Mouse (Mus musculus) neural tube, embryonic 13.5 days (tissue): ENCODE measurements around the gene Lyg1. TPM values are rescaled to one million over a fixed set of nuclear protein-coding genes. Genes with fewer than 3 reads are reported as not detected.
A peak's percentile ranks its signal among the peaks of the same experiment; 100 is the strongest.
"Not testable (repeated sequence)": the region's sequence is repeated elsewhere in the genome, so short reads cannot be mapped to it uniquely, and the experiment has no call there.

Experiments
- ATAC-seq: fragments of 200-750 bp; cut with Nextera tagmentation; 2 replicates; pipeline ENCODE4 v1.8.0; 2017; ENCODE audit warnings: low read depth, mild to moderate bottlenecking, moderate TSS enrichment, moderate library complexity
- H3K27ac ChIP-seq: fragments of 300-500 bp; sonication (generic); replicated peaks from 2 replicates; pipeline ENCODE4 v1.5.1; 2015; ENCODE audit warnings: moderate library complexity, mild to moderate bottlenecking, inconsistent platforms
- H3K27me3 ChIP-seq: fragments of 300-500 bp; sonication (generic); 2 replicates; pipeline ENCODE4 v1.6.1; 2015; ENCODE audit warnings: mild to moderate bottlenecking, inconsistent platforms
- H3K36me3 ChIP-seq: fragments of 300-500 bp; sonication (generic); 2 replicates; pipeline ENCODE4 v1.6.1; 2015; ENCODE audit warnings: mild to moderate bottlenecking, inconsistent platforms
- H3K4me1 ChIP-seq: fragments of 300-500 bp; sonication (generic); replicated peaks from 2 replicates; pipeline ENCODE4 v1.6.1; 2015; ENCODE audit warnings: inconsistent platforms
- H3K4me2 ChIP-seq: fragments of 300-500 bp; sonication (generic); 2 replicates; pipeline ENCODE4 v1.6.1; 2015; ENCODE audit warnings: inconsistent platforms, mild to moderate bottlenecking, moderate library complexity
- H3K4me3 ChIP-seq: fragments of 300-500 bp; sonication (generic); 2 replicates; pipeline ENCODE4 v1.5.1; 2015; ENCODE audit warnings: mild to moderate bottlenecking, inconsistent platforms
- H3K9ac ChIP-seq: fragments of 300-500 bp; sonication (generic); 2 replicates; pipeline ENCODE4 v1.6.1; 2015; ENCODE audit warnings: moderate library complexity, mild to moderate bottlenecking, inconsistent platforms
- H3K9me3 ChIP-seq: fragments of 300-500 bp; sonication (generic); 2 replicates; pipeline ENCODE4 v1.6.1; 2016; ENCODE audit warnings: inconsistent platforms
- WGBS: fragments of 180-500 bp; shearing (Covaris S2); methylation state at CpG from one replicate; pipeline ENCODE4 v1.1.7; 2015; 5-methylcytosine and 5-hydroxymethylcytosine counted together
- polyA plus RNA-seq: library from polyadenylated mRNA; unstranded; fragments of >200 nt; fragmentation: Nextera tagmentation; extraction: Ambion mirVana; gene quantifications from 2 replicates; pipeline ENCODE4 v1.2.1, GENCODE M21; 2015

Lyg1 gene
- polyA plus RNA-seq, 1 experiment from 2014 or later, result not detected

DNA sequence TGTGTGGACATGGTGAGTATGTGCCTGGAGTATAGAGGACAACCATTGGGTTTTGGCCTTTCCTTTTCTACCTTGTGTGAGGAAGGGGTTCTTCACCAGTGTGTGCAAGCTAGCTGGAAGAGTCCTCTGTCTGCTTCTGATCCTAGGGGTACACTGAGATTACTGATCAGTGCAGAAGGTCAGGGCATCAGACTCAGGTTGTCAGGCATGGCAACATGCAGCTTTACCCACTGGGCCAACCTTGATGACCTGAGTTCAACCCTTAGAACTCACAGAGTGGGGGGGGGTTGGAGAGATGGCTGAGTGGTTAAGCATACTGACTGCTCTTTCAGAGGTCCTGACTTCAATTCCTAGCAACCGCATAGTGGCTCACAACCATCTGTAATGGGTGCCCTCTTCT is 26.8 kb upstream of the Lyg1 start:
- ATAC-seq, result no peak
- no peak overlapping the region for H3K9ac ChIP-seq
- no peaks in the 10 kb centered on the region for H3K27me3 ChIP-seq
- no peak overlapping the region for H3K27ac ChIP-seq
- H3K4me3 ChIP-seq, result no peak overlapping the region
- H3K36me3 ChIP-seq, result peaks cover 45% of the 10 kb centered on the region
- 93% methylated on average over 1 of the region's 1 CpGs for WGBS
- H3K9me3 ChIP-seq, result no peaks in the 10 kb centered on the region
- no peak overlapping the region for H3K4me2 ChIP-seq
- H3K4me1 ChIP-seq, result no peaks in the 10 kb centered on the region

DNA sequence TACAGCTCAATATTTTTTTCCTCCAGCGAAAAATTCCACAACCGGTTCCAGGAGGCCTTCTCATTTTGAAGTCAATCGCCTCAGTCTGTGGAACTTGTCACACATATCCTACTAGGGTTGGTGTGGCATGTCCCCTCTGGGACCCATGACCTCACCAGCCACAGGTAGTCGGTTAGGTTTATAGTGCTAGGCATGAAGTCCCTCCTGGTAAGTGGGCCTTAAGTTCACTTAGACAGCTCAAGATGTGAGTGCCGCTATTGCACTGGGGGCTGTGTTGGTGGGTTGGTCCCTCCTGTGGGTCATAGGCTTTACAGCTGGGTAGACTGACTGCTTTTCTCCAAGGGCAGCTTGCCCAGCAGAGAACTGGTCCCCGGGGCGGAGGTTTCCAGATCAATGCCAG is 19.7 kb upstream of the Lyg1 start:
- Histone ChIP-seq H3K9ac (no peak overlapping the region), H3K4me3 (no peak overlapping the region), H3K27me3 (no peaks in the 10 kb centered on the region), H3K4me1 (no peaks in the 10 kb centered on the region), H3K4me2 (no peak overlapping the region), H3K27ac (no peak overlapping the region), H3K9me3 (no peaks in the 10 kb centered on the region), H3K36me3 (no peaks in the 10 kb centered on the region)
- WGBS, result 90% methylated on average over 7 of the region's 7 CpGs
- no peak for ATAC-seq

- not testable (repeated sequence) for H3K9ac ChIP-seq, ATAC-seq, H3K27me3 ChIP-seq, H3K9me3 ChIP-seq, H3K27ac ChIP-seq, H3K36me3 ChIP-seq, H3K4me2 ChIP-seq, H3K4me3 ChIP-seq, H3K4me1 ChIP-seq
- WGBS, result 72% methylated on average over 9 of the region's 9 CpGs
Measured at GRCm38 (mm10) chr1:37976666-37977065, 19.1 kb upstream of the Lyg1 start.

GRCm38 (mm10) chr1:37971520-37971919 is 14.0 kb upstream of the Lyg1 start:
- Histone ChIP-seq H3K9me3 (no peaks in the 10 kb centered on the region), H3K27me3 (no peaks in the 10 kb centered on the region), H3K4me2 (no peak overlapping the region), H3K9ac (no peak overlapping the region), H3K27ac (no peak overlapping the region), H3K36me3 (no peaks in the 10 kb centered on the region), H3K4me1 (no peaks in the 10 kb centered on the region), H3K4me3 (no peak overlapping the region)
- 75% methylated on average over 4 of the region's 4 CpGs for WGBS
- ATAC-seq, result no peak

- no peaks in the 10 kb centered on the region for H3K4me1 ChIP-seq
- H3K9ac ChIP-seq, result no peak overlapping the region
- no peak overlapping the region for H3K4me3 ChIP-seq
- WGBS, result 87% methylated on average over 6 of the region's 6 CpGs
- no peaks in the 10 kb centered on the region for H3K9me3 ChIP-seq
- no peak for ATAC-seq
- H3K4me2 ChIP-seq, result no peak overlapping the region
- no peaks in the 10 kb centered on the region for H3K36me3 ChIP-seq
- no peak overlapping the region for H3K27ac ChIP-seq
- no peaks in the 10 kb centered on the region for H3K27me3 ChIP-seq
Measured at GRCm38 (mm10) chr1:37968746-37969145, 11.2 kb upstream of the Lyg1 start.

DNA sequence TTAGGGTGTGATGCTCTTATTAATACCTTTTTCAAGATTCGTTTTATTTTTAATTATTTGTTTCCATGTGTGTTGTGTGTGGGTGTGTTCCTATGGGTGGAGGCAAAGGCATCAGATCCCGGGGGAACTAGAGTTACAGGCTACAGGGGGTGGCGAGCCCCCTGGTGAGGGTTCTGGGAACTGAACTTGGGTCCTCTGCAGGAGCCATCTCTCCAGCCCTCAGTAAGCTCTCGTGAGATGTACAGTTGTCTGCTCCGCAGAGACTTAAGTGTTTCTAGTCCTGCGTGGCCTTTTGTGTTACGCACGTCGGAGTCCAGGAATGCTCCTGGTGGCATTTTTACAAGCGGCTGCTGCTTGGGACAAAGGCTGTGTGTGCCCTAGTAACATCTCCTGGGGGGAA is 8.0 kb upstream of the Lyg1 start:
- Histone ChIP-seq H3K36me3 (no peaks in the 10 kb centered on the region), H3K9ac (no peak overlapping the region), H3K9me3 (no peaks in the 10 kb centered on the region), H3K27ac (no peak overlapping the region), H3K4me1 (no peaks in the 10 kb centered on the region), H3K27me3 (no peaks in the 10 kb centered on the region), H3K4me3 (no peak overlapping the region), H3K4me2 (no peak overlapping the region)
- WGBS, result 41% methylated on average over 10 of the region's 10 CpGs
- no peak for ATAC-seq

GRCm38 (mm10) chr1:37959486-37959885 is 1.9 kb upstream of the Lyg1 start:
- 0 out of 2 replicates have a peak, but pooled peaks cover 7% of the 10 kb centered on the region for H3K4me1 ChIP-seq
- no peak overlapping the region for H3K9ac ChIP-seq
- H3K9me3 ChIP-seq, result no peaks in the 10 kb centered on the region
- no peak overlapping the region for H3K27ac ChIP-seq
- H3K36me3 ChIP-seq, result no peaks in the 10 kb centered on the region
- H3K4me2 ChIP-seq, result no peak overlapping the region
- WGBS, result 59% methylated on average over 5 of the region's 5 CpGs
- H3K4me3 ChIP-seq, result no peak overlapping the region
- H3K27me3 ChIP-seq, result no peaks in the 10 kb centered on the region
- ATAC-seq, result no peak

- 82% methylated on average over 2 of the region's 2 CpGs for WGBS
Measured at GRCm38 (mm10) chr1:37958516-37958915, 957 bp upstream of the Lyg1 start.

DNA sequence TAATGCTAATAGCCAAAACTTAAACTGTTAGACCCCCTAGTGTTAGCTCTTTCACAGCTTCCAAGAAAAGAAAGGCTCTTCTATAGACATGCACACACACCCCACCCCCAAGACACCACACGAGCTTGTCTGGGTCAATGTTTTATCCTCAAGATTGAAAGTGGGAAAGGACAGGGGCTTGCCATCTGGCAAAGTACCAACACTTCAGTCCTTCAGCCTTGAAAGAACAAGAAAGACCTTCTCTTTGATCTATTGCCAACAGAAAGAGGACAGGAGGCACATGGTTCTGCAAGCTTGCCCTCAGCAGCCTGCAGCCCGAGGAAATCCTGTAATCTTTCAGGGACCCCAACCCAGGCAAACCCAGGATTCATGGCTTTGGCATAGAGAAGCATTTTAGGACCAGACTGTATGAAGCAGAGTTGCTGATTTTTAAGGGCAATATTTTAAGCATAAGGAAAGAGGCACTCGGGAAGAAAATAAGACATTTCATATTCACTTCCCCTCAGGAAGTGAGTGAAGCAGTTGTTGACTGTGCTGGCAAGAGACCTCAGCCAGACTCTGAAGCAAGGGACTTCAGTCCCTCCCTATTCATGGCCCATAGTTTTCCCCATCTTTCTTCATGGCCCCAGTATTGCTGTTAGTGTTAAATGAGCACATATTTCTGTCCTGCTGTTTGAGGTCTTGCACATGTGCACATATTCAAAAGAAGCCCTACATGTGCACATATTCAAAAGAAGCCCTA is 698 bp downstream of the Lyg1 start:
- Histone ChIP-seq H3K27ac (no peak overlapping the region), H3K9me3 (no peaks in the 10 kb centered on the region), H3K4me2 (no peak overlapping the region), H3K4me3 (no peak overlapping the region), H3K27me3 (no peaks in the 10 kb centered on the region), H3K36me3 (no peaks in the 10 kb centered on the region), H3K9ac (no peak overlapping the region), H3K4me1 (0 out of 2 replicates have a peak, but pooled peaks cover 7% of the 10 kb centered on the region)
- ATAC-seq, result peak; percentile 72; the same call in 1 of the 2 replicates
- 22% methylated on average over 3 of the region's 3 CpGs for WGBS

More at GRCm38 (mm10) chr1:37958516-37958915, 957 bp upstream of the Lyg1 start:
- Histone ChIP-seq H3K4me3 (no peak overlapping the region), H3K36me3 (no peaks in the 10 kb centered on the region), H3K27me3 (no peaks in the 10 kb centered on the region), H3K4me1 (0 out of 2 replicates have a peak, but pooled peaks cover 7% of the 10 kb centered on the region), H3K9me3 (no peaks in the 10 kb centered on the region), H3K9ac (no peak overlapping the region), H3K27ac (no peak overlapping the region), H3K4me2 (no peak overlapping the region)
- no peak for ATAC-seq

DNA sequence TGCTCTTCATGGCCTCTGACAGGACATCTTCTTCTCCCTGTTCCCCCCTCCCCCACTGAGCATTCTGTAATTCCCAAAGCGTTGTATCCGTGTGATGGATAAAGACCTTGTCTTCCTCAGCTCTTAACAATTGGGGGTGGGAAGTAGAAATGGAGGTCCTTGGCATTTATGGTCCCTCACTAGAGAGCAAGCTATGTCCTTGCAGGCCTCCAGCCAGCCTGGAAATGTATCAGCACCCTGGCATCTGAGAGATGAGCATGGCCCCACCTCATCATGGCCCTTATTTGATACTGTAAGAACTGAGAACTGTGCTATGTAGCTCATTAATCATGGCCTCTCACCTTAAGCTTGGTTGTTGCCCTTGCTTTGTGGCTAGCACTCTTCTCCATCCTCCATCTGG is 2.3 kb downstream of the Lyg1 start:
- Histone ChIP-seq H3K4me3 (no peak overlapping the region), H3K4me2 (no peak overlapping the region), H3K36me3 (no peaks in the 10 kb centered on the region), H3K9ac (no peak overlapping the region), H3K27me3 (no peaks in the 10 kb centered on the region), H3K27ac (no peak overlapping the region), H3K4me1 (0 out of 2 replicates have a peak, but pooled peaks cover 7% of the 10 kb centered on the region), H3K9me3 (no peaks in the 10 kb centered on the region)
- ATAC-seq, result no peak
- 85% methylated on average over 2 of the region's 2 CpGs for WGBS

- no peaks in the 10 kb centered on the region for H3K36me3 ChIP-seq
- no peak overlapping the region for H3K4me3 ChIP-seq
- ATAC-seq, result no peak
- no peak overlapping the region for H3K9ac ChIP-seq
- no peaks in the 10 kb centered on the region for H3K27me3 ChIP-seq
- H3K4me2 ChIP-seq, result no peak overlapping the region
- WGBS, result 86% methylated on average over 7 of the region's 7 CpGs
- H3K9me3 ChIP-seq, result no peaks in the 10 kb centered on the region
- no peak overlapping the region for H3K27ac ChIP-seq
- H3K4me1 ChIP-seq, result 0 out of 2 replicates have a peak, but pooled peaks cover 7% of the 10 kb centered on the region
Measured at GRCm38 (mm10) chr1:37954786-37955185, 2.8 kb downstream of the Lyg1 start.

- WGBS, result 81% methylated on average over 2 of the region's 2 CpGs
- Histone ChIP-seq H3K27me3 (no peaks in the 10 kb centered on the region), H3K36me3 (no peaks in the 10 kb centered on the region), H3K4me1 (no peaks in the 10 kb centered on the region), H3K4me3 (no peak overlapping the region), H3K9me3 (no peaks in the 10 kb centered on the region), H3K27ac (no peak overlapping the region), H3K4me2 (no peak overlapping the region), H3K9ac (no peak overlapping the region)
- ATAC-seq, result no peak
Measured at GRCm38 (mm10) chr1:37948906-37949305, 8.7 kb downstream of the Lyg1 start.

GRCm38 (mm10) chr1:37931806-37932205 is 25.8 kb downstream of the Lyg1 start:
- H3K4me2 ChIP-seq, result no peak overlapping the region
- H3K4me1 ChIP-seq, result no peaks in the 10 kb centered on the region
- no peak for ATAC-seq
- no peaks in the 10 kb centered on the region for H3K9me3 ChIP-seq
- H3K9ac ChIP-seq, result no peak overlapping the region
- WGBS, result 14% methylated on average over 3 of the region's 3 CpGs
- no peak overlapping the region for H3K4me3 ChIP-seq
- H3K27ac ChIP-seq, result no peak overlapping the region
- H3K36me3 ChIP-seq, result no peaks in the 10 kb centered on the region
- H3K27me3 ChIP-seq, result no peaks in the 10 kb centered on the region
